Mouse (Mus musculus): ENCODE results near the gene Olfr288.
A peak's percentile ranks its signal among the peaks of the same experiment; 100 is the strongest.

The Olfr288 gene

GRCm38 (mm10) chr15:98166963-98167644 is 28.2 kb downstream of the Olfr288 start, which contains the start of gene Ccdc184:
Gene Ccdc184, plus strand, starts transcription at chr15:98167158.
- no peak for DNase-seq (ENCODE audit: low read depth in 2 of 2, low spot score in 2 of 2)

DNA sequence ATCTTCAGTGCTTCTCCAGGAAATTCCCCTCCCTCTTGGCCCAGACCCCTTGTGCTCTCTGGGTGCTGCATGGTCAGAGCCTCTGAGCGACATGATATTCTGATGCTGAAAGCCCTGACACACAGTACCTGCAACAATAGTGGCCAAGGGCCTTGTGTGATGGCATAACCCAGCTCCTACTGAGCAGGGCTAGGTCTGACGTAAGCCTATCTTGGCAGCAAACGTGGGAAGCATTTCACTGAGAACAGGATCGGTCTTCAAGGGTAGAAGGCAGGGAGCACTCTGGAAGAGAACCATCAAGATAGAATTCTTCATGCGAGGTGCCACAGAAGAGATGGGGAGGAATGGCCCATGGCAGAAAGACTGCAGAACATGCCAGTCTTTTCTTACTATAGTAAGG is 29.8 kb downstream of the Olfr288 start, which contains the start of gene Asb8:
Gene Asb8 (minus strand): TSS at position 101 of the 400 bp plus-strand sequence.
- no peak for DNase-seq (ENCODE audit: low read depth in 2 of 2, low spot score in 2 of 2)

- DNase-seq (ENCODE audit: low read depth in 2 of 2, low spot score in 2 of 2) = no peak
These were observed 32.8 kb downstream of the Olfr288 start for GRCm38 (mm10) chr15:98162561-98162960.

DNA sequence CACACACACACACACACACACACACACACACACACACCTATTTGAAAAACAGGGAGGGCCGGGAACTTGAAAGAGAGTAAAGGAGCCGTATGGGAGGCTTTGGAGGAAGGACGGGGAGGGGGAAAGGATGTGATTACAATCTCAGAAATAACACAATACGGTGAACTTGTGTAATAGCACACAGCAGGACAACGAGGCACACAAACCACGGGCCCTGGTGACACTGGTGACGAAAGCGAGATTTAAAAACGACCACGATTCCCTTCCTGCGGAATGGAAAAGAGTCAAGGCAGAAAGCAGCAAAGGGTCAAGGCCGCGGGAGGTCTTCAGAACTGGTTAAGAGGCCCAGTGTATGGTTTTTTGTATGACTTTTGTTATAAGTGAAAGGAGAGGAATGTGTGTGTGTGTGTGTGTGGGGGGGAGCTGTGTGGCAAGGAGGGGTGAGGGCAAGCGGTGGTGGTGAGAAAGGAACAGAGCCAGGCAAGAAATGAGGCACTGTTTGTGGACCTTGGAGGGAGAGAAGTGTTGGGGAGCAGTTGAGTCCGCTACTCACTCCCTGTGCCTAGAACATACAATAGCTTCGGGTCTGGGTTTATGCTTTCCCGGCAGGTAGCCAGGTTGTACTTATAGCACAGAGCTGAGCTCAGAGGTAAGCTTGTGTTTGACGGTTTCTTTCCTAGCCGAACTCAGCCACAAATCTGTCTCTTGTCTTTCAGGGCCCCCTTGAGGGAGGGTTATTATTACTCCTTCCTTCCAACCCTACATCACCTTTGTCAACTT is 34.1 kb downstream of the Olfr288 start:
- DNase-seq (ENCODE audit: low read depth in 2 of 2, low spot score in 2 of 2) = no peak

DNA sequence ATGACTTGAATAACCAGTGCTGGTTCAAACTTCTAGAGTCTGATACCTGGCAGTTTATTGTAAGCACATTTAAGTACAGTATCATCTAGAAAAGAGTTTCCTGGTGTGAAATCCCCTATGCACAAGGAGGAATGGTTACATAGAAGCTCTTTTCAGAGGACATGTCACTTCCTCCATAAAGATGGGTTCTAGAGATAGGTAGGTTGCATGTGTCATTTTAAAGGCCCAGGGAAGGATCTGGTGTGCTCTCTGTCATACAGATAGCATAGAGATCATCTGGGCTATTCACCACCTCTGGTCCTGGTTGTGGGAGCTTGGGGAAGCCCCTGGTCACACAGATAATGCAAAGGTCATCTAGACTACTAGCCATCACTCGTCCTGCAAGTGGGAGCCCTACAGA is 38.1 kb downstream of the Olfr288 start:
- DNase-seq (ENCODE audit: low read depth in 2 of 2, low spot score in 2 of 2) = no peak

- no peak for DNase-seq (ENCODE audit: low read depth in 2 of 2, low spot score in 2 of 2)
These were observed 39.4 kb downstream of the Olfr288 start for GRCm38 (mm10) chr15:98155944-98156343.

GRCm38 (mm10) chr15:98155272-98155671 is 40.1 kb downstream of the Olfr288 start:
- DNase-seq (ENCODE audit: low read depth in 2 of 2, low spot score in 2 of 2) = no peak

DNA sequence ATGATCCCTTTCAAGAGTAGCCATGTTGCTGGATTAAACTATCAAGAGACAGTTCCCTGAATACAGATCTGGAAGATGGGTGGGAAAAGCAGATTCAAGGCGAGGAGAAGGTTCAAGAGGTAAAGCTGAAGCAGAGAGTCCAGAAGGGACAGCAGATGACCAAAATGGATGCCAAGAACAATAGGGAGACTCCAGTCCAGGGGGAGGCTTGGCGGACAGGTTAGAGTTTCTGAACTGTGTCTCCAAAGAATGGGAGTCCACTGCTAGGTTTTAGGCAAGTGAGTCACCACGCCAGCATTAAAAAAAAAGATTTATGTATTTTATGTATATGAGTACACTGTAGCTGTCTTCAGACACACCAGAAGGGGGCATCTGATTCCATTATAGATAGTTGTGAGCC is 40.7 kb downstream of the Olfr288 start:
- no peak for DNase-seq (ENCODE audit: low read depth in 2 of 2, low spot score in 2 of 2)

- no peak for DNase-seq (ENCODE audit: low read depth in 2 of 2, low spot score in 2 of 2)
These were observed 41.2 kb downstream of the Olfr288 start for GRCm38 (mm10) chr15:98154146-98154545.

DNA sequence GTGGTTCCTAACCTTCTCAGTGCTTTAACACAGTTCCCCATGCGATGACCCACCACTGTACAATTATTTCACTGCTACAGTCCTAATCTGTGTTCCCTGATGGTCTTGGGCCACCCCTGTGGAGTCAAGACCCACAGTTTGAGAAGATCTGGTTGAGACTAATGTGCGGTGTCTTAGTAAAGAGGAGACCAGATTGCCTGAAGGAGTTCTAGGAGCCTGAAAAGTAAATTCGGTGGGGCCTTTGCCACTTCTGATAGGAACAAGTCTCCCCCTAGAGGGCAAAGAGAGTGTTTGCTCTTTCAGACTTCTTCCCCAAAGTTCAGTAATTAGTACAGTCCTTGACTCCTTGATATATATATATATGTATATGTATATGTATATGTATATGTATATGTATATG is 41.7 kb downstream of the Olfr288 start:
- peak; percentile 15 to 28 for DNase-seq (ENCODE audit: low read depth in 2 of 2, low spot score in 2 of 2)

DNA sequence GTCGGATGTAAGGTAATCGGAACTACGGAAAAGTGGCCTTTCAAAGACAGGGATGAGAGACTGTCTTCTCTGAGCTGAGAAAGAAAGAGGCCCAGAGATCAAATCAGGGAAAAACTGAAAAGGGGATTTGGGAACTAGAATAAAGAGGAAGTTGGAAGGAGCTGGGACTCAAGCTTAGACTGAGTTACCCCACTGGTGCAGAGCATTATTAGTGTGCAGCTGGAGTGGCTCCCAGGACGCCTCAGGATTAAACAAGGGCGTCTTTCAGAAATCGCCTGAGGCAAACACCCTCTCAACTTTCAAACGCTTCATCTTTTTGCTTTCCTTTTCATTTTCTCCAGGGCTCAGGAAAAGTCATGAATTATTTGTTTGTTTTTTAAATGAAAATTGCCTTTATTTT is 42.4 kb downstream of the Olfr288 start:
- DNase-seq (ENCODE audit: low read depth in 2 of 2, low spot score in 2 of 2) = no peak

- no peak for DNase-seq (ENCODE audit: low read depth in 2 of 2, low spot score in 2 of 2)
These were observed 46.2 kb downstream of the Olfr288 start for GRCm38 (mm10) chr15:98149166-98149602.

- DNase-seq (ENCODE audit: low read depth in 2 of 2, low spot score in 2 of 2) = no peak
These were observed 47.0 kb downstream of the Olfr288 start for GRCm38 (mm10) chr15:98148356-98148755.

GRCm38 (mm10) chr15:98145559-98146181 is 49.7 kb downstream of the Olfr288 start:
- DNase-seq (ENCODE audit: low read depth in 2 of 2, low spot score in 2 of 2) = peak; percentile 75 to 83

DNA sequence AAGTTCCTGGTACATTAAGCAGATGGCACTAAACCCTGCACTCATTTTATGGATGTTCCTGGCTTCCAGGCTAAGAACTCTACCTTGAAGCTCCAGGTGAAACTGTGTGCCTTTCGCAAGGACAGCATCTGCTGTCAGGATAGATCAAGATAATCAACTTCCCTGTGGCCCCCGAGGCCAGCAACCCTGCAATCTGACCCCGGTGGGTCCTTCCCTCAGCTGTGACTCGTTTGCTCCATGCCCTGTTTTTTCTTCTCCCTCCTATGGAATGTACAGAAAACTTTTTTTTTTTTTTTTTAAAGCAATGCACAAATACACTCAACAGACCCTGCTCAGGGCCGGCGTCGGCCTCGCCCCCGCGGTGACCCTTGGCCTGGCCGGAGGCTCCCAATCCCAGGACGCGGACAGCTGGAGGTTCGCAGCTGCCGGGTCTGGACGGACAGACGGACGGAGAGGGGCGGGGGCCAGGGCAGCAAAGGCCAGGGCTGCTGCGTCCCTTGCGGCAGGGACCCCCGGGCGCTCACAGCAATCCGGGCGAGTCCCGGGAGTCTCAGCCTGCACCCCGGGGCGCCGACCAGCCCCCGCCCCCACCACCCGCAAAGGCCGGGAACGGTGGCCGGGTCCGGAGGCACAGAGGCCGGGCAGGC is 50.4 kb downstream of the Olfr288 start:
- no peak for DNase-seq (ENCODE audit: low read depth in 2 of 2, low spot score in 2 of 2)

- DNase-seq (ENCODE audit: low read depth in 2 of 2, low spot score in 2 of 2) = no peak
These were observed 52.8 kb downstream of the Olfr288 start for GRCm38 (mm10) chr15:98142515-98142914.

GRCm38 (mm10) chr15:98140809-98141208 is 54.5 kb downstream of the Olfr288 start:
- DNase-seq (ENCODE audit: low read depth in 2 of 2, low spot score in 2 of 2) = no peak

- DNase-seq (ENCODE audit: low read depth in 2 of 2, low spot score in 2 of 2) = no peak
These were observed 55.6 kb downstream of the Olfr288 start for GRCm38 (mm10) chr15:98139763-98140162.

DNA sequence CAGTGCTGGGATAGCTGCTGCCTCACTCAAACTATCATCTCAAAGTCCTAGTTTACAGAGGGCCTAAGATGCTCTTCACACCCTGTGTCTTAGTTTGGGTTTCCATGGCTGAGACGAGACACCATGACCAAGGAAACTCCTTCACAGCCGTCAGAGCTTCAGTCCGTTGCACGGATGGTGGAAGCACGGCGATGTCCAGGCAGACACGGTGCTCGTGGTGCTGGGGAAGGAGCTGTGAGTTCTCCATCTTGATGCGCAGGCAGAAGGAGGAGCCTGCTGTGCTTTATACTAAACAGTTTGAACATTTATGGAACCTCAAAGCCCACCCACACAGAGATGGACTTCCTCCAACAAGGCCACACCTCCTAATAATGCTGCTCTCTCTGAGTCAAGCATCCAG is 58.5 kb downstream of the Olfr288 start:
- no peak for DNase-seq (ENCODE audit: low read depth in 2 of 2, low spot score in 2 of 2)

All from CD8-positive naive resting alpha-beta T cell, adult 2 months (primary cell).